Mouse (Mus musculus) midbrain, embryonic 11.5 days (tissue): ENCODE data around the gene Foxf1. TPM values are rescaled to one million over a fixed set of nuclear protein-coding genes. Genes with fewer than 3 reads are reported as not detected.

Experiments
- ATAC-seq: fragments of 200-750 bp; cut with Nextera tagmentation; 2 replicates; pipeline ENCODE4 v1.8.0; 2017; ENCODE audit warnings: moderate TSS enrichment, moderate library complexity; ENCODE audit not compliant: low FRiP score
- DNase-seq: peaks from one replicate; pipeline ENCODE4 v3.0.0; 2015; ENCODE audit warnings: low spot score; ENCODE audit errors: missing footprints
- H3K27ac ChIP-seq: fragments of 300-500 bp; sonication (generic); 2 replicates; pipeline ENCODE4 v1.5.1; 2014; ENCODE audit warnings: low read depth, low read length
- H3K27me3 ChIP-seq: fragments of 300-500 bp; sonication (generic); 2 replicates; pipeline ENCODE4 v1.6.1; 2014; ENCODE audit warnings: mild to moderate bottlenecking, low read length, moderate library complexity, mixed read lengths; ENCODE audit not compliant: control insufficient read depth, insufficient read depth
- H3K36me3 ChIP-seq: fragments of 300-500 bp; sonication (generic); 2 replicates; pipeline ENCODE4 v1.6.1; 2014; ENCODE audit warnings: mild to moderate bottlenecking, low read length, moderate library complexity, mixed read lengths; ENCODE audit not compliant: control insufficient read depth, insufficient read depth
- H3K4me1 ChIP-seq: fragments of 300-500 bp; sonication (generic); 2 replicates; pipeline ENCODE4 v1.6.1; 2014; ENCODE audit warnings: low read length; ENCODE audit not compliant: control insufficient read depth, insufficient read depth
- H3K4me2 ChIP-seq: fragments of 300-500 bp; sonication (generic); 2 replicates; pipeline ENCODE4 v1.6.1; 2014; ENCODE audit warnings: mild to moderate bottlenecking, moderate library complexity
- H3K4me3 ChIP-seq: fragments of 300-500 bp; sonication (generic); 2 replicates; pipeline ENCODE4 v1.5.1; 2014; ENCODE audit warnings: low read depth, low read length
- H3K9ac ChIP-seq: fragments of 300-500 bp; sonication (generic); 2 replicates; pipeline ENCODE4 v1.6.1; 2014; ENCODE audit warnings: low read length
- H3K9me3 ChIP-seq: fragments of 300-500 bp; sonication (generic); 2 replicates; pipeline ENCODE4 v1.6.1; 2016; ENCODE audit warnings: low read length; ENCODE audit not compliant: control insufficient read depth
- WGBS: fragments of 180-500 bp; shearing (Covaris S2); extraction: QIAGEN DNeasy Blood & Tissue Kit; methylation state at CpG from one replicate; pipeline ENCODE4 v1.1.7; 2014; 5-methylcytosine and 5-hydroxymethylcytosine counted together
- polyA plus RNA-seq: library from polyadenylated mRNA; unstranded; fragments of >200 nt; fragmentation: Nextera tagmentation; extraction: Ambion mirVana; gene quantifications from 2 replicates; pipeline ENCODE4 v1.2.1, GENCODE M21; 2014

Foxf1 gene
- polyA plus RNA-seq, 1 experiment from 2014 or later = 0.20 TPM

- peaks cover 81% of the 10 kb centered on the region for H3K27me3 ChIP-seq
- ATAC-seq = no peak
- 10% methylated on average over 11 of the region's 11 CpGs for WGBS
Observed at GRCm38 (mm10) chr8:121072406-121073130, 11.6 kb upstream of the Foxf1 start.

GRCm38 (mm10) chr8:121073174-121074107 lies 10.7 kb upstream of the Foxf1 start:
- H3K27me3 ChIP-seq = peaks cover 89% of the 10 kb centered on the region
- under 1% methylated on average over 48 of the region's 48 CpGs for WGBS
- DNase-seq = peak; percentile 94
- no peak overlapping the region for H3K27ac ChIP-seq
- no peak overlapping the region for H3K4me3 ChIP-seq
- no peak for ATAC-seq
- no peak overlapping the region; the same call in 1 of the 2 replicates for H3K4me2 ChIP-seq
- H3K4me1 ChIP-seq = 0 out of 2 replicates have a peak, but pooled peaks cover 4% of the 10 kb centered on the region
- no peaks in the 10 kb centered on the region for H3K36me3 ChIP-seq
- no peak overlapping the region for H3K9ac ChIP-seq
- no peaks in the 10 kb centered on the region for H3K9me3 ChIP-seq

More at GRCm38 (mm10) chr8:121072406-121073130, 11.6 kb upstream of the Foxf1 start:
- no peak overlapping the region for H3K4me2 ChIP-seq
- no peak overlapping the region for H3K4me3 ChIP-seq
- no peak overlapping the region for H3K9ac ChIP-seq
- H3K27ac ChIP-seq = no peak overlapping the region
- DNase-seq = peak; percentile 90
- 0 out of 2 replicates have a peak, but pooled peaks cover 4% of the 10 kb centered on the region for H3K4me1 ChIP-seq
- H3K36me3 ChIP-seq = no peaks in the 10 kb centered on the region
- H3K9me3 ChIP-seq = no peaks in the 10 kb centered on the region

GRCm38 (mm10) chr8:121074108-121074847 lies 9.9 kb upstream of the Foxf1 start:
- Histone ChIP-seq H3K9ac (no peak overlapping the region), H3K27me3 (peaks cover 95% of the 10 kb centered on the region), H3K36me3 (no peaks in the 10 kb centered on the region), H3K4me1 (0 out of 2 replicates have a peak, but pooled peaks cover 4% of the 10 kb centered on the region), H3K4me3 (no peak overlapping the region), H3K4me2 (no peak overlapping the region), H3K9me3 (no peaks in the 10 kb centered on the region), H3K27ac (no peak overlapping the region)
- 2% methylated on average over 15 of the region's 15 CpGs for WGBS
- DNase-seq (peak; percentile 92), ATAC-seq (no peak)

- Histone ChIP-seq H3K4me3 (no peak overlapping the region), H3K27me3 (peaks cover 98% of the 10 kb centered on the region), H3K9ac (no peak overlapping the region), H3K9me3 (no peaks in the 10 kb centered on the region), H3K4me2 (no peak overlapping the region), H3K36me3 (no peaks in the 10 kb centered on the region), H3K27ac (no peak overlapping the region), H3K4me1 (0 out of 2 replicates have a peak, but pooled peaks cover 4% of the 10 kb centered on the region)
- DNase-seq = peak; percentile 94
- no peak for ATAC-seq
- WGBS = under 1% methylated on average over 10 of the region's 10 CpGs
Observed at GRCm38 (mm10) chr8:121074848-121075145, 9.4 kb upstream of the Foxf1 start.

GRCm38 (mm10) chr8:121075936-121076335 lies 8.2 kb upstream of the Foxf1 start:
- Histone ChIP-seq H3K9me3 (no peaks in the 10 kb centered on the region), H3K27ac (no peak overlapping the region), H3K4me1 (0 out of 2 replicates have a peak, but pooled peaks cover 4% of the 10 kb centered on the region), H3K36me3 (no peaks in the 10 kb centered on the region), H3K27me3 (peaks cover 99% of the 10 kb centered on the region), H3K4me2 (no peak overlapping the region), H3K4me3 (no peak overlapping the region), H3K9ac (no peak overlapping the region)
- 2% methylated on average over 13 of the region's 13 CpGs for WGBS
- DNase-seq (peak; percentile 93), ATAC-seq (no peak)

- Histone ChIP-seq H3K27me3 (peaks cover 99% of the 10 kb centered on the region), H3K9ac (no peak overlapping the region), H3K36me3 (no peaks in the 10 kb centered on the region), H3K4me1 (0 out of 2 replicates have a peak, but pooled peaks cover 4% of the 10 kb centered on the region), H3K27ac (no peak overlapping the region), H3K4me3 (no peak overlapping the region), H3K4me2 (no peak overlapping the region), H3K9me3 (no peaks in the 10 kb centered on the region)
- ATAC-seq (no peak), DNase-seq (peak; percentile 86)
- 2% methylated on average over 7 of the region's 7 CpGs for WGBS
Observed at GRCm38 (mm10) chr8:121076555-121076954, 7.6 kb upstream of the Foxf1 start.

GRCm38 (mm10) chr8:121078721-121079120 lies 5.5 kb upstream of the Foxf1 start:
- ATAC-seq (no peak), DNase-seq (peak; percentile 91)
- Histone ChIP-seq H3K9me3 (no peaks in the 10 kb centered on the region), H3K36me3 (no peaks in the 10 kb centered on the region), H3K4me3 (no peak overlapping the region), H3K9ac (no peak overlapping the region), H3K4me1 (peaks cover 11% of the 10 kb centered on the region), H3K27ac (no peak overlapping the region), H3K4me2 (no peak overlapping the region), H3K27me3 (peaks cover 99% of the 10 kb centered on the region)
- 2% methylated on average over 14 of the region's 14 CpGs for WGBS

- Histone ChIP-seq H3K27ac (no peak overlapping the region), H3K4me2 (no peak overlapping the region), H3K4me3 (no peak overlapping the region), H3K36me3 (no peaks in the 10 kb centered on the region), H3K4me1 (peaks cover 16% of the 10 kb centered on the region), H3K9me3 (no peaks in the 10 kb centered on the region), H3K27me3 (peaks cover 99% of the 10 kb centered on the region), H3K9ac (no peak overlapping the region)
- DNase-seq = peak; percentile 93
- no peak for ATAC-seq
- WGBS = 1% methylated on average over 7 of the region's 7 CpGs
Observed at GRCm38 (mm10) chr8:121079201-121079600, 5.0 kb upstream of the Foxf1 start.
